Mouse (Mus musculus): ENCODE results near the gene Nectin2.

GRCm38 (mm10) chr7:19715239-19716054, 34.8 kb downstream of the Nectin2 start, which contains the start of gene Tomm40:
- TF ChIP-seq CTCF (IDR thresholded peaks at IDR 0.05; ENCODE audit: low read depth): no peak
- no peak for TF ChIP-seq EP300 (optimal IDR thresholded peaks at IDR 0.05)
